ENCODE assay signal across 8 mouse cellular contexts in the genomic region with DNA sequence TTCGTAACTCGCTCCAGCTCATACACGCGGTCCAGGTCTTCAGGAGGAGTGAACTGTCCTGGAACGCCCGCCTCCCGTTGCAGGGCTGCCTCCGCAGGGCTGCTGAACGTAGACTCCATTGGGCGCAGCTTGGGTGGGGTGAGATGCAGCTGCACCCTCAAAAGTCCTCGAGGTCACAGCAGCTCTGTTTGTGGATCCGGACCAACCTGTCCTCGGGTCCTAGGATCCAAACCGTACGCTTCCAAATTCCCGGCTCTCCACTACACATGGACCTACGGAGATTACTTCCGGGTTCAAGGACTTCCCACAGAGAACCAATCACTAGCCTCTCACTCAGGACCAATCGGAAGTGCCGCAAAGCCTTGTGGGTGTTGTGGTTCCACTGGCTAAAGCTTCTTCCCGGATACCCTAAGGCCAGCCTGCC. TPM values are rescaled to one million over a fixed set of nuclear protein-coding genes. Genes with fewer than 3 reads are reported as not detected.
A peak's percentile ranks its signal among the peaks of the same experiment; 100 is the strongest.
DNase-seq lines count a peak whose midpoint lies in the region; ATAC-seq lines count a peak whose summit lies in the region.

A gene (minus strand): TSS at position 295 of the 424 bp plus-strand sequence.

- no peaks in the 10 kb centered on the region for H3K27me3 ChIP-seq in hindbrain, embryonic 13.5 days

- H3K4me3 ChIP-seq in hindbrain, embryonic 13.5 days = peak within 1 kb of the TSS; percentile 73

- peak; percentile 83 for ATAC-seq in hindbrain, embryonic 13.5 days (ENCODE audit: low FRiP score)

- peaks cover 45% of the 10 kb centered on the region for H3K36me3 ChIP-seq in hindbrain, embryonic 13.5 days

- under 1% methylated on average over 21 of the region's 21 CpGs for whole genome bisulfite sequencing in hindbrain, embryonic 13.5 days

- no peak within 1 kb of the TSS for H3K27ac ChIP-seq in hindbrain, embryonic 13.5 days

- no peaks in the 10 kb centered on the region for H3K9me3 ChIP-seq in hindbrain, embryonic 13.5 days

- peak; percentile 79 for DNase-seq in T-cell, adult 2 months (ENCODE audit: low spot score)
- DNase-seq in cerebellum, postnatal 14 days = peak; percentile 86 to 91
- DNase-seq in frontal cortex, postnatal 14 days (ENCODE audit: low spot score in 2 of 2) = peak; percentile 68 to 69
- DNase-seq in layer of hippocampus, postnatal 14 days (ENCODE audit: low spot score in 2 of 2) = peak; percentile 68 to 91
- peak; percentile 78 for DNase-seq in lung, postnatal 14 days
- DNase-seq in retina, postnatal 1 day = peak; percentile 96
- DNase-seq in thymus, postnatal 4 days = peak; percentile 80

- peak within 1 kb of the TSS; percentile 92 for H3K4me2 ChIP-seq in hindbrain, embryonic 13.5 days

- peak within 1 kb of the TSS; percentile 71 for H3K9ac ChIP-seq in hindbrain, embryonic 13.5 days

- H3K4me1 ChIP-seq in hindbrain, embryonic 13.5 days (replicated peaks) = peaks cover 18% of the 10 kb centered on the region

RNA-seq across cellular contexts. Expression of the gene that starts here (rescaled TPM):
- 24.0 and 24.8 TPM in 2 replicates for polyA plus RNA-seq in hindbrain, embryonic 13.5 days (2015; fragmentation: Nextera tagmentation; extraction: Ambion mirVana)
- total RNA-seq in layer of hippocampus, postnatal 14 days (2021) = 10 to 100 TPM; 10.0 to 10.2 TPM
